Mouse (Mus musculus) kidney, postnatal 14 days (tissue): ENCODE results near the gene Krtap26-1.

Source experiments
- DNase-seq: peaks from one replicate; pipeline ENCODE4 v3.0.0; 2022; ENCODE audit warnings: mixed read lengths

The Krtap26-1 gene

GRCm38 (mm10) chr16:88647358-88647846 lies at the start of gene Krtap26-1:
Gene Krtap26-1 (minus strand): TSS chr16:88647796.
- no peak for DNase-seq

- no peak for DNase-seq
Measured at GRCm38 (mm10) chr16:88696256-88696655, 48.7 kb upstream of the Krtap26-1 start.

GRCm38 (mm10) chr16:88681282-88681681 lies 33.7 kb upstream of the Krtap26-1 start:
- DNase-seq, result no peak

- DNase-seq, result no peak
Measured at GRCm38 (mm10) chr16:88679099-88679498, 31.5 kb upstream of the Krtap26-1 start.

DNA sequence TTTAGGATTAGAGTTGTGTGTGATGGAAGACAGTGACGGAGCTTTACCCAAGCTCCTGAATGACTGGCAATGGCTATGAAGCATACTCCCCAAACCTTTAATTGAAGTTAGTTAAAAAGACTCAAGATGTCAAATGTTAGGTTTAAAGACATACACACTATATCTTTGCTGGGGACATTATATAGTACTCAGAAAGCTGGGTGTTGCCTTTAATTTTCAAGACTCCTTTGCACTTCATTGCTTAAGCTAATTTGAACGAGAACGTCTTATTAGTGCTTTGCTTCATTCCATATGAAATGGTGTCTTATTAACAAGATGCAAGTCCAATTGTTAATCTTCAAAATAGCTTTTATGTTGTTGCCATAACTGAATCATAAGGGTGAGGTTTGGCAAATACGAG lies 24.0 kb upstream of the Krtap26-1 start, which contains the start of gene Krtap27-1:
Krtap27-1 (minus strand) TSS at position 101 of the 400 bp plus-strand sequence.
- DNase-seq, result no peak

GRCm38 (mm10) chr16:88657426-88657825 lies 9.8 kb upstream of the Krtap26-1 start:
- DNase-seq, result peak; percentile 10

DNA sequence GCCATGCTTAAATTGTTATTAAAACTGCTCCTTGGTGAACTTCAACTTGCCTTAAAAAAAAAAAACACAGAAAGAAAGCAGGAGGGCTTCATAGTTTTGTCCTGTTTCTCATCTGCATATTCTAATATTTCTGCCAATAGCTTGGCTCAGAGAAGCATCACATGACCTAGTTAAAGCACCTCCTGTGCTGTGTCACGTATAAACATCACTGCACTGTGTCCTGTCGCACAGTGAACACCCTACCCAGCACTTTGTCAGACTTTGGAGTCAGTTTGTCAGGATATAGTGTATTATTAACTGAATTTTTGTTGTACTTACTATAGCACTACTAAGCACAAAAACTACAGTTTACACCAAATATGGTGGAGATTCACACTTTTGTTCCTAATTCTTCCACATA lies 4.4 kb upstream of the Krtap26-1 start:
- DNase-seq, result no peak

DNA sequence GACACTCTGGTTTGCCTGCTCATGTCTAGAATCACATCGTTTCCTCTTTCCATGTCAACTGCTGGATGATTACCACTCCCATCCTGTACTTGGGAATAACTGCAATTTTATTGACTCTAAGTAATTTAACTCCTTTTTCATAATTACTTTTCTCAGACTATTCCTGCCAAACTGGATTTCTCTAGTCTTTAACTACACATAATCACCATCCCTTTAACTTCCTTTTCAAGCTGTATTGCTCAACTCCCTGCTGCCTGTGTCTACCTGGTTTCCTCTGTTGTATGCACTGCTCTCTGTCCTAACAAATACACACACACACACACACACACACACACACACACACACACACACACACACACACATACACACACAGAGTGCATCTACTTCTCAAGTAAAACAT lies 3.5 kb upstream of the Krtap26-1 start:
- DNase-seq, result no peak

DNA sequence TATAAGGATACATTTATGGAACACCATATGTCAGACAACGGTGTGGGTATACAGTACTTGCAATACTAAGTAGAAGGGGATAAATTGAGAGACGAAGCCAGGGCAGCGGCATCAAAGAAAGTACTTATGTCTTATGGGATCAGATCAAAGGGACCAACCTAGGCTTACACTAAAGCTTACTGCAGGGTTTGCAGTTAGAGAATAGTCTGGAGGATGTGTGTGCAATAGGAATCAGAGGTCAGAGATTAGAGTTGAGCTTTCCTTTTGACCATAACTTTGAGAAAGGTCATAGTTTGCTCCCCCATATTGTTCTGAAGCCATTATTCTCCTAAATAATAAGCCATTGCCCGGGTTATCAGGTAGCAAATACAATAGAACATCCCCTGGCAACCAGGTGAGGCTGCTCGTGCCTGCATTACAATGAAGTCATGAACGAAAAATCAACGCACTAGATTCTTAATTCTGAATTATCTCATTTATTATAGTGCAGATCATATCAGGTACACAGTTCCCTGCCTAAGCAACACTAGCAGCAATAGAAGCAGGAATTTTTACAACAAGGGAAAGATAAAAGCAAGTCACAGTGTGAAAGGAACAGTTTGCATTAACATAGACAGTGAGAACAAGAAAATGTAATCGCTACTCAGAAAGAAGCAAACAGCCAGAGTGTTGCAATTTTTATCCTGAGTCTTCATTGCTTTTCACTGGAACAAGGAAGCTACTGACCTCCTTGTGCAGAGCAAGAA lies 1.1 kb downstream of the Krtap26-1 start:
- no peak for DNase-seq

DNA sequence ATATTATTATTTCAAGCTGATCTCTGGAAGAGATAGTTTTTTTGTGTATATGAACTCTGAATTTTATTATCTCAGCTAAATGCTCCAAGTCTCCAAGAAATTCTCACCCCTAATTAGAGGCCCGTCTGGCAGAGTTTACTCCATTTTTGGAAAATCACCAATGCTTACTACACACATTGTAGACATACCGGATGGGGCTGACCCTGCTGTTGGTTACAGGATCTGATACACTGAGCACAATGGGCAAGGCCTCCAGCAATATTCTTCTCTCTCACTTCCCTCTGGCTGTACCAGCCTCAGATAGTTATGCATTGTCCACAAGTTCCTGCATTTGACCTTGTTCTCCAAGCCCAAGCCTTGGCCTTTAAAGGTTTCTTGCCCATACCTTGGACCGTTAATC lies 7.5 kb downstream of the Krtap26-1 start:
- no peak for DNase-seq

- peak; percentile 61 for DNase-seq
Measured at GRCm38 (mm10) chr16:88635142-88635541, 12.5 kb downstream of the Krtap26-1 start.

DNA sequence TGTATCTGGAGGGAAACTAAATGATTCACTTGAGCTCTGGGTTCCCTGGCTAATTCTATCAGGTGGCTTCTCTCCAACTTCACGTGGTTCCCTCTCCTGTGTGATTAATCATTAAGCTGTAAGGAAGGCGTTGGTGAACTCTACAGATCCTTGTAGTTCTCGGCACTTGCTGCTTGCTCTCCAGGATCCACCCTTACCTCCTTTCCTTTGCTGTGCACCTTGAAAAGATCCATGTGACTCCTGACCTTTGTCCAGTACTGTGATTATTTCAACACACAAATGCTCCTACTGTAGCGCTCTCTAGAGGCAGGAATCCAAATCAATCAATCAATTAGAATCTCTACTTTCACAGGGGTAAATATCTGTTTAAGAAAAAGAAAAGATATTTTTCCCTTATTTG lies 16.1 kb downstream of the Krtap26-1 start:
- peak; percentile 72 for DNase-seq

DNA sequence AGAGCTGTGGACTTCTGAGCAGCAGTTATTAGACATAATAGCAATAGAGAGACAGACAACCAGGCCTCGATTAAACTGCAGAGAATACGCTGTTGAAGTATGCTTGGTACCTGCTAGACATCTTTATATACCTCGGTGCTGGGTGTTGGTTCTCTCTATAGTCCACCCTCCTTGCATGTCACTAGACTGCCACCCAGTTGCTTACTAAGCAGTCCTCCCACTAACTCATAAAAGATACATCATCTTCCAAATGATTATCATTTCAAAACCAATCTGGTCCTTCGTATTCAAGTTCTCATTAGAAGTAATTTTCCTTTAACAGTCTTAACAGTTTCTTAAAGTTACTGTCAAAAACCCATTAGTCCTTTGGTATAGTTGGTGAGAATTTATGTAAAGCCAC lies 20.0 kb downstream of the Krtap26-1 start, which contains the start of gene 2310079G19Rik:
2310079G19Rik (minus strand) TSS at position 101 of the 400 bp plus-strand sequence.
- DNase-seq, result no peak

DNA sequence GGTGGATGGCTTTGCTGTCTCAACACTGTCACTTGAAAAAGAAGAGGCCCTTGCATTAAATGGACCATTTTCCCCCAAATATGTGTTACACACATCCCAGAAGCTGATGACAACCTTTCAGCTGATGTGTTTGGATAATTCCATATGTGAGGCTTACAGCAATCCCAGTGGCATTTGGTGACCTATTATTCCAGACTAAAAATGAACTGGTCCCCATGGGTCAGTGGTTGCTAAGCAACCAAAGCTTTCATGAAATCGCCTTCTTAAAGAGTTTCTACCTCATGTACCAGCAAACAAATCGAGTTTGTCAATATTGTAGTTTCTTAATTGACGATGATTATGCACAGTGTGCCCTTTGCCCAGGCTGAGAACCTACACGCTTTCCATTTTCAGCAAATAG lies 34.9 kb downstream of the Krtap26-1 start:
- no peak for DNase-seq

DNA sequence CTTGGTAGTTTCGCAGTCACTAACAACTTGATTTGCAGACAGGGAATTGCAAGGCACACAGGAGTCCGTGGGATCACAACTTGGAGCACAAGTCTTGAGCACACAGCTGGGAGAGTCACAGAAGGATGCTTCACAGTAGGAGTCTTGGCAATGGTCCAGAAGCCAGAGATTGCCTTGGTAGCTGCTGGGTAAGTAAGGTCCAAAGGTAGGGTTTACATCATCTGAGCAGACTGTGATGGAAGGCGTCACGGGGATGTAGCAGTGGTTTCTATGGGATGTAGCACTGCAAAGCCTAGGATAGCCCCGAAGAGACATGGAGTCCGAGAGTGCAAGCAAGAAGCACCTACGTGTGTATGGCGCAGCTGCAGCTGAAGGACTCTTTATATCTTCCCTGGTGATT lies 35.7 kb downstream of the Krtap26-1 start, which contains the start of gene Krtap24-1:
Krtap24-1 (minus strand) TSS at position 358 of the 400 bp plus-strand sequence.
- peak; percentile 25 for DNase-seq

- no peak for DNase-seq
Measured at GRCm38 (mm10) chr16:88604570-88604969, 43.0 kb downstream of the Krtap26-1 start.

GRCm38 (mm10) chr16:88602464-88602863 lies 45.1 kb downstream of the Krtap26-1 start:
- DNase-seq, result no peak

DNA sequence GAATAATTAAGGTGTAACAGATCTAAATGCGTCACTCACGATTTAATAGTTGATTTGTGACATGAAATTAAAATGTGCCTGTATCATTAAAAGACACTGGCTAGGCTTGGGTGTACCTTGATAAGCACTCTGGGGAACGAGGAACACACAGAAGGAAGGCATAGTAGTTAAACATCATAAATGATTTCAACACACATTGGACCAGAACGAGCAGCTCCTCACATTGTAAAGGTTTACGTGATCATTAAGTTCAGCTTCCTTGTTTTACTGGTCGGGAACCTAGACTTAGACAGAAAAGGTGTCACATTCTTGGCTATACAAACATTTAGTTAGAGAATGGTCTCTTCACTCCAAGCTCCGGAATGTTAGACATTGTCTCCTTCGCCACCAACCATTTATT lies 47.3 kb downstream of the Krtap26-1 start:
- DNase-seq, result no peak

GRCm38 (mm10) chr16:88599504-88600237 lies 47.9 kb downstream of the Krtap26-1 start:
- no peak for DNase-seq
